Mouse (Mus musculus) spleen, adult 2 months (tissue): ENCODE measurements around the gene Utp15.

Experiments
- CTCF ChIP-seq: fragments of 200-500 bp; IDR thresholded peaks from 2 replicates; pipeline ENCODE4 v1.5.1; 2011; ENCODE audit warnings: mild to moderate bottlenecking, inconsistent platforms; ENCODE audit not compliant: insufficient read depth, insufficient read length, insufficient replicate concordance; ENCODE audit errors: extremely low read depth
- POLR2A ChIP-seq: fragments of 200-500 bp; IDR thresholded peaks from 2 replicates; pipeline ENCODE4 v1.6.1; 2011; ENCODE audit warnings: low read depth, low read length, inconsistent platforms

- TF ChIP-seq POLR2A (no peak), CTCF (no peak)
These were observed 61.4 kb downstream of the Utp15 start for GRCm38 (mm10) chr13:98201436-98201835.
